Mouse (Mus musculus): ENCODE results near the gene Pde4dip.

Pde4dip gene

DNA sequence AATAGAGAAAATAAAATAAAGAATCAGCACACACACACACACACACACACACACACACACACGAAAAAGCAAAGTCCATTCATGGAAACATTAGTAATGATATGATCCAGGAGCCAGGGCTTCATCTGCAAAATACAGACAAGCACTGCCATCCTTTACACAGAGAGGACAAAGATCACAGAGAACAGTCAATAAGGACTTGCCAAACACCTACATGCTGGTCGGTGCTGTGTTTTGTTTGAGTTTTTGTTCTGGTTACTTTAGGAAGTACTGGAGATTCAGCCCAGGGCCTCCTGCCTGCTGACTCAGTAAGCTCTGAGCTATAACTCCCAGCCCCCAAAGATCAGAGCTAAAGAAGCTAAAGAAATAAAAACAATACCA is 43.7 kb downstream of the Pde4dip start:
- no peak for DNase-seq (ENCODE audit: low read depth in 1 of 2, low spot score in 2 of 2)

DNA sequence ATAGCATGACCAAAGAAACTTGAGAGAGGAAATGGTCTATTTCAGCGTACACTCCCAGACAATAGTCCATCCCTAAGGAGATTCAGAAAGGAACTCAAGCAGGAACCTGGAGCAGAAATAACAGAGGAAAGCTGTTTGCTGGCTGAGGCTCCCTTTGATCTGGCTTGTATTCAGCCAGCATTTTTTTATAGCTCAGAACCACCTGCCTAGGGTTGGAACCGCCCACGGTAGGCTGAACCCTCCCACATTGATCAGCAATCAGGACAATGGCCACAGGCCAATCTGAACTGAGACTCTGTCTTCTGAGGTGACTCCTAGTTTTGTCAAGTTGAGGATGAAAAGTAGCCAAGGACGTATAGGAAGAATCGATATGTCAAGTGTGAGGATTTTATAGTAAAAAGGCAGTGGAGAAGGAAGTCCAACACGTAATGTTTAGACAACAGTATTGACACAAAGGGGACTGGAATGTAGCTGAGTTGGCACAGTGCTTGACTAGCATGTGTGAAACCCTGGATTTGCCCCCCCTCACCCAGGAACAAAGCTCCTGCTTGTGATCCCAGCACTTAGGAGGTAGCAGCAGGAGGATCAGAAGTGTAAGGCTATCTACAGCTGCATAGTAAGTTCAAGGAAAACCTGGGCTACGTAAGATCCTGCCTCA is 44.2 kb downstream of the Pde4dip start:
- no peak for DNase-seq (ENCODE audit: low read depth in 1 of 2, low spot score in 2 of 2)

DNA sequence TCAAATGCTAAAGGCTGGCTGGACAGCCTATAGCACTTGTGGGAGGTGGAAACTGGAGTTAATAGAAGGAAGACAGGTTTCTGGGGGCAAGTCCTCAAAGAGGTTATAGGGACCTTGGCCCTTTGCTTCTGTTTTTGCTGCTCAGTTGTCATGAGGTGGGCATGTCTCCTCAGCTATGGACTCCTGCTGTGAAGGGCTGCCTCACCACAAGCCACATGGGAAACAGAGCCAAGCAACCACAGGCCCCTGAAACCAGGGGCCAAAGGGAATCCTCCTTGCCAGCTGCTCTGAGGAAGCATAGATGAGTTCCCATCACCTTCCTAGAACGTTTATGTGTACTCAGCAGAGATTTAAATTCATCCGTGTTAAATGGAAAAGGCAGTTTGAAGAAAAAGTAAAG is 45.9 kb downstream of the Pde4dip start:
- DNase-seq (ENCODE audit: low read depth in 1 of 2, low spot score in 2 of 2): no peak

DNA sequence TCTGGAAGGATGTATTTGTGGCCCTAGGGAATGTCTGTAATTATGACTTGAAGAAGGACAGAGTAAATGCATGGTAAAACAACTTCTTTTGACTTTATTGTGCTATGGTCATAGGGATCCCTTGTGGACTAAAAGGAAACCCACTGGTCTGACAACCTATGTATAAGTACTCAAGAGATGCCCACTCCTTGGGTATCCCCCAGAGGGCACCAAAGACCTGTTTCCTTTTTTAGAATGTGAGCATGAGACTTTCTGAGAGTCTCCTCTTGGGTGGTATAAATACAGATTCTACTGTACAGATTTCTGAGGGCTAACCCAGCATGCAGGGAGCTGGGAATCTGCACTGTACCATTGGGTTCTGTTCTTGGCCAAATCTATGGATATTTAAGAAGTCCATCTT is 48.1 kb downstream of the Pde4dip start:
- DNase-seq (ENCODE audit: low read depth in 1 of 2, low spot score in 2 of 2): no peak

DNA sequence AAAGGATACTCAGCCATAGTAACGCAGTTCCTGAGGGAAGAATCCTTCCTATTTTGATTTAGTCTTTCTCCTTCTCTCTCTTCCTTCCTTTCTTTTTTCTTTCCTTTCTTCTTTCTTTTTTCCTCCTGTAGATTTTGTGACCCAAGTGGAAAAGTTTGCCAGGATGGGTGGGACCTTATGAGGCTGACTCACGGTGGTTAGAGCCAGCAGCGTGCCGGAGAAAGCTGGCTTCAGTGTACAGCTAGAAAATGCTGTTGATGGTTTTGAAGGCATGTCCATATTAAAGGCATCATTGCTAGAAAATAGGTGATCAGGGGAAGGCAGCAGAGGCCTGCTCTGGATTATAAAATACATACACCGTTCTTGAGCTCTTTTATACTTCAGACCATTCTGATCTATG is 52.6 kb downstream of the Pde4dip start:
- DNase-seq (ENCODE audit: low read depth in 1 of 2, low spot score in 2 of 2): no peak

DNA sequence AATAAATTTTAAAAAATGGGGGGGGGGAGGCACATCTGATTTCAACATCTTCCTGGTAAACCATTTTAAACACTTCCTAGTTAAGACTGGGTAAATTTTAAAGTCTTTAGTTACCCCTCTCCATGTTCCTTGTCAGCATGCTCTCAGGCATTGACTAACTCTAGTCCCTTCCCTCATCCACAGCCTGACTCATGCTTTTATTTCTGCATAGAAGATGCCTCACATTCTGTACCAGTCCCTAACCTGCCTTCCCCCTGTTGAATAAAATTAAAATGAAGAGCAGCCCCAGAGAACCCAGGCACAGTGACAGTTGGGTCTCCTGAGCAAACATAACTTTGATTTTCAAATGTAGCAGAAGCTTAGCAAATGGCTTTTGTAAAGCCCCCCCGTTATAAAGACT is 53.9 kb downstream of the Pde4dip start:
- no peak for DNase-seq (ENCODE audit: low read depth in 1 of 2, low spot score in 2 of 2)

DNA sequence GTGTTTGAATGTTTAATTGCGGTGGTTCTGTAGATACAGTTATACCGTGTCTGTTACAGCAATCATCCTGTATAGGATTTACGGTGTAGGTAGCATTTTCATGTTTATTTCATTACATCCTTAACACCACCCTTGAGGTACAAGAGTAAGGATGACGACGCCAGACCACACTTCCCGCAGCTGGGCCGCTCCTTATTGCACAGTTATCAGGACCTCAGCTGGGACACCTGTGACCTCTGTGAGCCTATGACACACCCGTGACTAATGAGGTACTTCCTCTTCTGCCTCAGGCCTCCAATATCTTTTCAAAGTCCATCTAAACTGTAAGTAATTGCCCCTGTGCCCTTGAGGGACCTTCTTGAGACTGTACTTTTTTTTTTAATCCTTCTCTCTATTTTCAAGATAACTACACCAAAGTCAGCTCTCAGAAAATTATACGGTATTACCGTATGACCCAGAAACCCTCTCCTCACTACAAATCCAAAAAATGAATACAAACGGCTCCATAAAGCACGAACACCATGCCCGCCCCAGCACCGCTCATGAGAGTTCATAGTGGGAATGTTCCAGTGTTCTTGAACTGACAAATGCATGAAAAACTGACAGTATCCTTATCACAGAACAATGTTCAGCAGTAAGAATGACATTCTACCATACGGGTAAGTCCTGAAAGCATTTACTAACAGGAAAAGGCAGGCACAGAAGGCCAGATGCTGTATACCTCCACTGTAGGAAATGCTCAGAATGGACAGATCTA is 56.8 kb downstream of the Pde4dip start:
- DNase-seq (ENCODE audit: low read depth in 1 of 2, low spot score in 2 of 2): no peak

DNA sequence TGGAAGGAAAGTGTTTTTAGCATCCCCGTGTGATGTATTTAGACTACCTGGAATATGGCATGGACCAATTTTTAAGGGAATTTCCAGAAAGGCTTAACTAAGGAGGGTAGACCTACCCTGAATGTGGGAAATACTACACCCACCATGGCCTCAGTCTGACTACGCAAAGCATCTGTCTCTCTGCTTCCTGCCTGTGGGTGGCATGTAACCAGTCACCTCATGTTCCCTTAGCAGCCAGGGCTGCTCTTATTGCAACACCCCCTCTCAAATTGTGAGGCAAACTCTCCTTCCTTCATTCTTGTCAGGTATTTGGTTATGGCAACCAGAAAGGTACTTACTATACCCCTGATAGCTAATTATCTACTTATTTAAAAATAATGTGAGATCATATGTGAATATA is 57.9 kb downstream of the Pde4dip start:
- no peak for DNase-seq (ENCODE audit: low read depth in 1 of 2, low spot score in 2 of 2)

DNA sequence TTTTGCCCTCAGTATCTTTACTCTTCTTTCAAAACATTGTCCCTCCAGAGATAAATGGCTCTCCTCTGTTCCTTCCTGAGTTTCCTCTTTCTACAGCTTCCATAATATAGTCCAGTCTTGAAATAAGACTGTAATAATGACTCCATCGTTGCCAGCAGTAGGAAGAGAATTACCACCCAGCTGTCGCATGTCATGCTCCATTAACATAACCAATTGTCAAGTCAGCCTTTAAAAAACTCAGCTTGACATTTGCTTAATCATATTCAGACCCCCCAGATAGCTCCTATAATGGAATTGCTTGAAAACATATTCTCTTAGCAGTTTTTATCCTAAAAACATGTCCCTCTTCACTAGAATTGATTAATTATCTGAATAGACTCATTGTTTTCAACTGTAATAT is 58.4 kb downstream of the Pde4dip start:
- no peak for DNase-seq (ENCODE audit: low read depth in 1 of 2, low spot score in 2 of 2)

DNA sequence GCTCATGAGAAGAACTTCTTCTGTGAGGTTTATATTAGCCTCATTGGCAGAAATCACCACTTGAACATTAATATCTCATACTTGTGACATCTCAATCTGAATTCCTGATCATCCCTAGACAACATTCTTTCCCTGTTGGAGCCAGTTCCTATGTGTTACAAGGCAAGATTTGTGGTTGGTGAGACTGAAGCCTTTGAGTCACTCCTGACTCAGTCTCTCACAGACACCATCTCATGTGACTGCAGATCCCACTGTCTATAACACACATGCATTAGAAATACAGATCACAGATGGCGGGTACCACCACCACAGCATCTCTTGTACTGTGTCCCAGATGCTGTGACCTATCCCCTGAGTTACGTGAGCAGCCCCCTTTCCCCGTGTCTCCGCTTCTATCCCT is 60.2 kb downstream of the Pde4dip start:
- no peak for DNase-seq (ENCODE audit: low read depth in 1 of 2, low spot score in 2 of 2)

DNA sequence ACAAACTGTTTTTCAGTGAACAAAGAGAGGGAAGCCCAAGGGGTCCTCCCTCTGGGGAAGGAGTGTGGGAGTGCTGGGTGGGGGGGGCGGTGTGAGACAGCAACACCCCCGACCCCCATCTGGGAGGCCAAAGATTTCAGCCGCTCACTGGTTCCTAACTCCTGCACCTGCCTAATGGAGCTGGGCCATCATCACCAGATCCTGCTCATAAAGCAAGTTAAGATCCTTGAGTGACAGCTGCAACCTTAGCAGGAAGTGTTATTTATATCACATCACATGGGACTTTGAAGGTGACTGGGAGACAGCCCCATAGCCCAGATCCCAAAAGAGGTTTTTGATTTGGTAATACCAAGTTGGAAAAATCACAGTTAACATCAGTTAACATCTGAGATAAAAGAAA is 63.3 kb downstream of the Pde4dip start:
- no peak for DNase-seq (ENCODE audit: low read depth in 1 of 2, low spot score in 2 of 2)

DNA sequence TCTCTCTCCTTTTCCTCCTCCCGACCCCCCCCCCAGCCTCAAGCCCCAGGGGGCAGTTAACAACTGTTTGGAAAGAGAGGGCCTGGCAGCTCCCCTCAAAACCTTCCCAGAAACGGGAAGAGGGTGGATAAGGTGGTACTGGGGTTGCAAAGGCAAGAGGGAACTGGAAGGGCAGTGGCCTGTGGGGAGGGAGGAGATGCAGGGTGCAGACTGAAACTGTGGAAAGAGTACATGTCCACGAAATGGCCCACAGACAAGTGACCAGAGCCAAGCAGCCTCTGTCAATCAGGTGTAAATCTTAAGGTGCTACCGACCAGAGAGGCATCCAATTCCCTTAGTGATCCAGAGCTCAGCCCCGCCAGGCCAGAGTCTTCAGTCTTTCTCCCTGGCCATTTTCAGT is 63.8 kb downstream of the Pde4dip start:
- no peak for DNase-seq (ENCODE audit: low read depth in 1 of 2, low spot score in 2 of 2)

DNA sequence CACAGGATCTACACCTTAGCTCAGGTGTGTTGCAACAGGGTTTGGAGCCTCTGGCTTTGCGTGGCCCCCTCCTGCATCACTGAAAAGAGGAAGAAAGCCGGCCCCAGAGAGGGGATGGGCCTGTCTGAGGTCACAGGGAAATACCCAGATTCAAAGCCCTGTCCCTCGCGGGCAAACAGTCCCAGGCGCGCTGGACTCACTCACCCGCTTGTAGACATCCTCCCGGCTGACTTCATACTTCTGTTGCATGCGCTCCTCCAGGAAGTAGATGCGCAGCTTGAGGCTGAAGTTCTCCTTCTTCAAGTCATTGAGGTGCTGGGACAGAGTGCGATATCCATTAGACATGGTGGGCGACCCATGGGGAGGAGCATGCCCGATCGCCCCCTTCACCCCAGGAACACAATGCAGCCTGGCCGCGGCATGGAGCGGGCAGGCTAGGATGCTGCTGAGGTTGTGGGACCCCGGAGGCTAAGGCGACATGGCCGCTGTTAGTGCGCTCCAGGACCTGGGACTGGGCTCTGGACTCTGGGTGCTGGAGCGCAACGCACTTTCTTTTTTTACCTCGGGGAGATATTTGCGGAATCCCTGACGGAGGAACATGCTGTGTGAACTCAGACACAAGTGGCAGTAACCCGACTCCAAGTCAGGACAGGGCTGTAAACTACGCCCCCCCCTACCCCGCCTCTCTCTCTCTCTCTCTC is 64.3 kb downstream of the Pde4dip start:
- DNase-seq (ENCODE audit: low read depth in 1 of 2, low spot score in 2 of 2): peak; percentile 30 to 59

DNA sequence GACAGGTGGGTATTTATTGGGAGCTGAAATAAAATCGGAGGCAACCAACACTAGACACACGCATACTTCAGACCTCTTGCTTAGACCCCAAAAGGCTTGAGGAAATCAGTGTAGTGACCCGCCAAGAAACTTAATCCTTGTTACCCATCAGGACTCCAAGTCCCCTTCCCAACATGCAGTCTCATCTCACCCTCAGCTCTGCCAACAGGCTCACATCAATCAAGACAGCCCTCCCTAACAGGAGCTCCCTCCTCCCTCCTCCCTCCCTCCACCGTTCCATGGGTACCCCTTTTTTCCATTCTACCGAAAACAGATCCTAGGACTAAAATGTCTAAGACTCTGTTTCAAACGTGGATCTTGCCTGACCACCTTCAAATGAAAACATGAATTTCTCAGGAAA is 65.1 kb downstream of the Pde4dip start:
- DNase-seq (ENCODE audit: low read depth in 1 of 2, low spot score in 2 of 2): no peak

DNA sequence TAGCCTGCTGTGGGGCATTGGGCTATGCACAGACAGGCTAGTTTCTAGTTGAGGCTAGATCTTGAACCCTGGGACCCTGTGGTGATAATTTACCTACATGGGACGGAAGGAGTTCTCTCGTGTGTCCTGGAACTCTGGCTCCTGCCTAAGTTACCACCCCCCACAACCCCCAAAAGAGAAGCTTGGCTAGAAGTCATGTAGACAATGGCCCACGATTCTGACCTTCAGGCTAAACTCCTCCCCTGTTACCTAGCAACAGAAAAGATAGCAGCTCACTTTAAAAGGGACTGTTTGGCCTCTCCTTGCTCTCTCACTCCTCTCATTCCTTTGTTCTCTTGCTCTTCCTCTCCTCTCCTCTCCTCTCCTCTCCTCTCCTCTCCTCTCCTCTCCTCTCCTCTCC is 69.5 kb downstream of the Pde4dip start:
- DNase-seq (ENCODE audit: low read depth in 1 of 2, low spot score in 2 of 2): no peak

DNA sequence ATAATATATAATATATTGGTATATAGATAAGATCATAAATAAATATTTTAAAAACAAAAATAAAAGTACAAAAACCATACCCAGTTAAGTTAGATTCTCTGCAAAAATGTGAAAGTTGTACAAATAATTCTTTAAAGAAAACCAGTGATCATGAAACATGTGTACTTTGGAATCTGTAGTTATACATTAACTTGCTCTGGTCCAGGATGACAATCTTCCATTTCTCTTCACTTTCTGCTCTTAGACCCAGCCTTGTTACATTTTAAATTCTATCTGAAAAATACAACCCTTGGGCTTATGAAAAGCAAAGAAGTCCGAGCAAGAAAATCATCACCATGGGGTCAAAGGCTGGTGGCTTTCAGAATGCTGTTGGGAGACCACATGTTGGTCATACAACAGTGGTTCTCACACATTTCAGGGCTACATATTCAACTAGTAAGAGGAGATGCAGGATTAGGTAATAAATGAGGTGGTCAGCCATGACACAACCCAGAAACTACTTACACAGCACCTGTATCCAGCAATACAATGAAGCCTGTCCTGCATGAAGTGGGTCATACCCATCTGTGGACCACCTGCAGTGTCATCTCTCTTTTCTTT is 70.0 kb downstream of the Pde4dip start:
- DNase-seq (ENCODE audit: low read depth in 1 of 2, low spot score in 2 of 2): no peak

DNA sequence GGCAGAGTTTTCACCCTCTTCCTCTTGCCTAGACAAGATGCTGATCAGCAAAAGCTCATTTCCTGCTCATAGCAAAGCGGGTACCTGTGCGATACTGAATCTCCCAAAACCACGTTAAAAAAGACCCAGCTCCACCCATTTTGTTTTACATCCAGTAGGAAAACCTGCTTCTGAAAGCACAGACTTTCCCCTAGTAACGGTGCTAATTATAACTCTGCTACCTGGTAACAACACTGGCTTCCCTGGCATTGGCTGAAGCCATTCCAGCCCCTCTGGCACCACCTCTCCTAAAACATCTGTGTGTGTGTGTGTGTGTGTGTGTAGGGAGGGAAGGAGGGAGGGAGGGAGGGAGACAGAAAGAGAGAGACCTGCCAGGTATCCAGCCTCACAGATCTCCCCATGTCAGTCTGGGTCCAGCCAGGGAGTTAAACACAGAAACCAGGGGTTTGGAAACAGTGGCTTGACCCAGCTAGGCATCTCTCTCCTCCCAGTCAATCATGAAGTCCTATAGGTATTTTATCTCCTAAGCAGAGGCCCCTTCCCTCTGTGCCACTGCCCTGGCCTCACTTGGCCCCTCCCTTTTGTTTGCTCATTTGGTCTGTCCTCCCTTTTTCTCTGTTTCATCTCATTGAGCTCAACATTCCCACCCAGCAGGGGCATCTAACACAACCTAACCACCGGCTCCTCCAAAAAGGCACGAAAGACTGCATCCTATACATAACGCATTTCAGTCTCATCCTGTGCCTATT is 76.7 kb downstream of the Pde4dip start:
- no peak for DNase-seq (ENCODE audit: low read depth in 1 of 2, low spot score in 2 of 2)

DNA sequence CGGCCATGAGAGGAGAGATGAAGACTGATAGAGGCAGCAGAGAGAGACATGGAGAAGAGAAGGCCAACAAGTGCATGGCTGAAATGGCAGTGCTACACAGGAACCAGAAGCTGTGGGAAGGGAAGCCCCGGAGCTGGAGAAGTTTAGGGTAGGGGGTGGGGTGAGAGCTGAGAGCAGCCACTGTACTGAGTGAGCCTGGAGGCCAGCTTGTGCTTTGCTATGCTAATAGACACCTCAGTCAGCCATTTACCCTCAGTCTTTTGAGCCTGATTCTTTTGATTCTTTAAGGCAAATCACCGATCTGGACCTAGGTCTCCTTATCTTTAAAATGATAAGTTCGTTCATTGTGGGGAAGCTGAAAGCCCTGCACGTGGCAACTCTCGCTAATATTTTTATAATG is 77.3 kb downstream of the Pde4dip start:
- no peak for DNase-seq (ENCODE audit: low read depth in 1 of 2, low spot score in 2 of 2)

DNA sequence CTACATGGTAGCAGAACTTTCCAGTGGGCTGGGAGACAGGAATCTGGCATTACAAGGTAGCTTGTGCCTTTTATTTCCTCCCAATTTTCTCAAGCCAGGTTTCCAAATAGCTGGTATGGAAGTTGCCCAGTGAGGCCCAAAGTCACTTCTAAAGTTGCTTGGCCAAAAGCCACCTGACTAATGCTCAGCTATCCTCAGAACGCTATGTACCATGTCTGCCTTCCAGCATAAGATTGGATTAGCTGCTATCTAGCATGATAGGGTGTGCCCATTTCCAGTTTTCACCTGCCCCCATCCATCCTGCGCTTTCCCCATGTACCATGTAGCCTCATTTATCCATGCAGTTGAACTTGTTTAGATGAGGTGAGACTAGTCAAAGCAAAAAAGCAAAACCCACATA is 78.2 kb downstream of the Pde4dip start:
- DNase-seq (ENCODE audit: low read depth in 1 of 2, low spot score in 2 of 2): no peak

DNA sequence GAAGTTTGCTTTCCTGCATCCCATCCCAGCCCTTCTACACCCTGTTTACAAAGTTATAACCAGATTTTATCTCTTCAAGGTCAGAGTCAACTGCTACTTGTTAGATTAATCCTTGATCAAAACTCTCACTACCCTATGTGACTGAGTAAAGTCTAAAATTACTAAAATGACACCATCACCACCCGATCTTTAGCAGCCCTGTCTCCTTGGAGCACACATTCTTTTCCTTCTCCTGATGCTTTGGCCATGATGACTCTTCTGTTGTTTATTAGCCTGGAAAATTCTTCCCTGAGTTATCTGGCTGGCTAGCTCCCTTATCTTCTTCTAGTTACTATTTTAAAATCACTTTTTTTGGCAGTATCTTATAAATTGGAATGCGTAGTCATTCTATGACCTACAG is 82.9 kb downstream of the Pde4dip start:
- DNase-seq (ENCODE audit: low read depth in 1 of 2, low spot score in 2 of 2): no peak

DNA sequence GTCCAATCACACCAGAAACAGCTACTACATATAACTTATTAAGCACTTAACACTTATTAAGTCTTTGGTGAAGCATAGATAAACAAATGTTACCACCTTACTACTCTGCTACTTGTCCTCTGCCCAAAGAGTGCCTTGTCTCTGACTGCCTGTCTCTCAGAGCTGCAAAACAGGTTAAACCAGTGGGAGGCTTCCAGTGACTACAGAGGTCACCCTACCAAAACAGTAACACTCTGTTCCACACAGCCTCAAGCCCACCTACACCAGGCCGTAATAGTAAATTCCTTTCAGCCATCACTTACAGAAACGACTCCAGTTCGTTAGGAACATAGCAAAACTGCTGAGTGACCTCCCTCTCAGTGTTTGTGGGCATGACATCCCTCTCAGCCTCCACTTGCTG is 84.8 kb downstream of the Pde4dip start:
- DNase-seq (ENCODE audit: low read depth in 1 of 2, low spot score in 2 of 2): no peak
